Mouse (Mus musculus) adrenal gland, postnatal 25 days (tissue): ENCODE data around the gene Dock8. TPM values are rescaled to one million over a fixed set of nuclear protein-coding genes. Genes with fewer than 3 reads are reported as not detected.

Source experiments
- DNase-seq: peaks from one replicate; pipeline ENCODE4 v3.0.0; 2021; ENCODE audit warnings: mixed read lengths
- total RNA-seq: library from RNA; stranded (reverse); gene quantifications from 2 replicates; pipeline ENCODE4 v1.2.3, GENCODE M21; 2021

Gene Dock8
- total RNA-seq, 1 experiment from 2014 or later: 36.2 TPM

DNA sequence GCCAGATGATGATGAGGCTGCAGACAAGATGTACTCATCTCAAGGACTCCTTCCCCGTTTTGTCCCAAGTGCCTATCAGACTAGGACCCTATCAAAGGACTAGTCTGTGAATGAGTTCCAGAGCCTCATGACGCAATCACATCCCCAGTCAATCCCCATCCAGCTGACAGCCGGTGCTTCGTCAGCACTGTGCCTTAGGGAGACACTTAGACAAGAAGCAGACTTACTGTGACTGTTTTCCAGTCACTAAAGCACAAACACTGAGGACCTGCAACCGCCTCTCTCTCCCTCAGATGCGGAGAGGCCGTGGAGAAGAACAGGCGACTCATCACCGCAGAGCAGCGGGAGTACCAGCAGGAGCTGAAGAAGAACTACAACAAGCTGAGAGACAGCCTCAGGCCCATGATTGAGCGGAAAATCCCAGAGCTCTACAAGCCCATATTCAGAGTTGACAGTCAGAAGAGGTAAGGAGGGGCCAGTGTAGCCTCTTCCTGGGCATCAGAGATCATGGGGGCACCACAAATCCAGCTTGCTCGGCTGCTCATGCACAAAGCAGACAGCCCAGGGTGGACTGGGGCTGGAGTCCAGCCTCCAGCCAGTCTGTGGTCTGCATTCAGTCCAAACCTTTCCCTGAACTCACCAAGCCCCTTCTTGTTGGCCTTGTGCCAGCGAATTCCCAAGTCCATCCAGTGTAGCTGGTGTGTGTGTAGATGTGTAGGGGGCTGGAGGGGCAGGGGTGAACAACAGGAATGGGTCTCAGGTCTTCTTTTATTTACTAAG lies 200.9 kb downstream of the Dock8 start:
- DNase-seq: no peak

DNA sequence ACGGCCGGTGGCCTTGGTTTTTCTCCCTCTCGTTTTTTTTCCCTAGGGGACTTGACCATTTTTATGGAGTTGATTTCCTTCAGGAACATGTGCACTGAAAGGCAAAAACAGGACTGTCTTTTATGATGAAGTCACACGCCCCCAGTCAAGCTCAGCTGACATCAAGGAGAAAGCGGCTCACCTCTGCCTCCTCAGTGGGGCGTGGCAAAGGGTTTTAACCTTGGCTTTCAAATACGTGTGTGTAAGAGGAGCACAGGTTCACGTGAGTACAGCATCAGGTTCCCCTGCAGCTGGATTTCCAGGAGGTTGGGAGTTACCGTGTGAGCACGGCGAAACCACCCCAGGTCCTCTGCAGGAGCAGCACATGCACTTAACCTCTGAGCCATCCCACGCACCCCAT lies 203.7 kb downstream of the Dock8 start:
- no peak for DNase-seq

DNA sequence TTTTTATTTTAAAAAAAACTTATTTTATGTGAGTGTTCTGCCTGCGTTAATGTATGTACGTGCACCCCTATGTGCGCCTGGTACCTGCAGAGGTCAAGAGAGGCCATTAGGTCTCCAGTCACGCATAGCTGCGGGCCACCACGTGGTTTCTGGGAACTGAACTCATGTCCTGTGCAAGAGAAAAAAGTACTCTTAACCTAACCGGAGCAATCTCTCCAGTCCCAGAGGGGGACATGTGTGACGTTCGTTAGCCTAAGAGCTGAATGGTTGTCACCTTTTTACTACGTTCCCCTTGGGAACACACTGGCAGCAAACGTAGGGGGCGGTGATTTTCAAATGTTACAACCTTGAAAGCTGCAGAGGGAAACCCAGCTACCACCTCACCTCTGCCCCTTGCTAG lies 207.6 kb downstream of the Dock8 start:
- no peak for DNase-seq

DNA sequence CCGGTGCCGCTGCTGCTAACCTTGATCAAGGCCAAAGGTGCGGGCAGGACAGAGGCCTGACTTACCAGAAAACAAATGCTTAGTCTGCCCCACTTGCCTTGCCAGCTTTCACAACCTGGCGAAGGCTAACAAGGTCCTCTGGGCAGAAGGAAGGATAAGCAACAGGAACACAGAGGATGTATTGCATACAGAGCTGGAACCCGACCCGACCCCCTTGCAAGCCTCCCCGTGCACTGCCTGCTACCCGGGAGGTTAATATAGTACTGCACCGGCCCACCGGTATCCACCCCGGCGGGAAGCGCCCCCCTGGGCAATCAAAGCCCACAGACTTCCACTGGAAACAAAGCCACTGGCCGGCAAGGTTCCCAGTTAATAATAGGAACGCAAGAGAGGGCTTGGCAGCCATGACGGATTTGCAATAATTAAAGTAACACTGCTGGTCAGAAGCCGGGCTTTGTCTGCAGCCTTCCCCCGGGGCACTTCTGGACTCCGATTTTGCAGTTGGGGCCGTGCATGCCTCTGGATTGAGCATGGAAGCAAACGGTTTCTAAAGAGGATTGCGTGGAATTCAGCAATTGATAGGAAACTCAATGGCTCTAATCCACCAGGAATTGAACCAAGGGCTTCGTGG lies 208.5 kb downstream of the Dock8 start:
- DNase-seq: no peak

DNA sequence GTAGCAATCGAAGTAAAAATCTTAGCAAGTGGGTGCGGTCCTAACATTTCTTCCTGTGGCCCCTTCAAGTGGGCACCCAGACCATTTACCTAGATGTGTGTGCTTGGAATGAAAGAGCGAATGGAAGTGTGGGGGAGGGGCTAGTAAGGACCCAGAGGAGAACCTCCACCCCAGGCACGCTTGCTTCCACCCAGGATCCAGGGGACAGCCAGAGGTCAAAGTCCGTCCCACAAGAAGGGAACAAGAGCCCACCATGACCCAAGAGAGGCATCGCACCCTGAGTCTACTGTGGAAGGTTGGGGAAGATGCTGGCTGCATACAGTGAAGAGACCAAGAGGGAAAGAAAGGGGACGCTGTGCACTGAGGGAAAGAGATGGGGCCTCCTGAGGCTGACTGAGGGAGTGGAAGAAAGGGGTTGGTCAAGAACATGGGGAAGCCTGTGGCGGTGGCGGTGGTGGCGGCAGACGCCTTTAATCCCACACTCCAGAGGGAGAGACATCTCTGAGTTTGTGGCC lies 209.3 kb downstream of the Dock8 start:
- no peak for DNase-seq

DNA sequence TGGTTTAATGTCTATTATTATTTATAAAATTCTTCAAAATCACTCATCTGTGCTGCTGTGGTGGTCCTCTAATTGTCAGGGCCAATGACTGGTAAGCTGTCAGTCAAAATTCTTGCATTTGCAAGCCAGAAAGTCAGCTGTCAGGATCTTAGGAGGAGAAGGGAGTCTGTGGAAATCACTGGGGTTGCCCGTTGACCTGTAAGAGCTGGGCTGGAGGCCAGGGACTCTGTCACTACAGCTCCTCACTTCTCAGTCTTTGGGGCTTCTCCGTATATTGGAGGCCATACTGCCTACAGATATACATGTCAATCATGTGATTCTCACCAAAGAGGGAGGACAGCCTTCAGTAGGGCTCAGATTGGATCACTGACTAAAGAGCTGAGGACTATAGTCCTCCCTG lies 221.3 kb downstream of the Dock8 start:
- no peak for DNase-seq

DNA sequence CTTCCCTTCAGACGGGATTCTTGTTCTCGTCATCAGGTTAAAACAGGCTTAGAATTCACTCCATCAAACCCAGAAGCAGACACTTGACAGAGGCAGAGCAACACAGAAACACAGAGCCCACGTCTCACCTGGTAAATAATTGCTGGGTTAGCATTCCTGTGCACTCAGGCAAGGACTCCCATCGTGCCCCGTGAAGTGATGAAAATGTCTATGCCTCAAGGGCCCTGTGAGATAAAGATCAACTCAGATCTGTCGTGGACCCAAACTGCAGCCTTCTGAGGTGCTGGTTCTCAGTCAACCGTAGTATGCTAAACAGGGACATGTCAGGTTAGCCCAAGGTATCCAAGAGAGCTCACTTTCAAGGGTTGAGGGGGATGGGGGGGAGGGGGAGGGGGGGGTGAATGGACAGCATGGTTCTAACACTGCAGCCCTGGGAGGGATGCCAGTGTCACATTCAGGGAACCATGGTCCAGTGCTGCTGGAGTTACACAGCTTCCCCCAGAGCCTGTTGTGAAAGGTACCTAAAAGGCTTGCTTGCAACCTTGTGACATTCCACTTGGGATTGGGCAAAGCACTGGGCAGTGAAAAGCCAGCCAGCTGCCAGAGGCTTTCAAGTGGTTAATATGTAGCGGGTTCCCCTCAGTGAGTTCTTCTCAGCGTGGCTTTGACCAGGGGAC lies 222.8 kb downstream of the Dock8 start:
- no peak for DNase-seq

DNA sequence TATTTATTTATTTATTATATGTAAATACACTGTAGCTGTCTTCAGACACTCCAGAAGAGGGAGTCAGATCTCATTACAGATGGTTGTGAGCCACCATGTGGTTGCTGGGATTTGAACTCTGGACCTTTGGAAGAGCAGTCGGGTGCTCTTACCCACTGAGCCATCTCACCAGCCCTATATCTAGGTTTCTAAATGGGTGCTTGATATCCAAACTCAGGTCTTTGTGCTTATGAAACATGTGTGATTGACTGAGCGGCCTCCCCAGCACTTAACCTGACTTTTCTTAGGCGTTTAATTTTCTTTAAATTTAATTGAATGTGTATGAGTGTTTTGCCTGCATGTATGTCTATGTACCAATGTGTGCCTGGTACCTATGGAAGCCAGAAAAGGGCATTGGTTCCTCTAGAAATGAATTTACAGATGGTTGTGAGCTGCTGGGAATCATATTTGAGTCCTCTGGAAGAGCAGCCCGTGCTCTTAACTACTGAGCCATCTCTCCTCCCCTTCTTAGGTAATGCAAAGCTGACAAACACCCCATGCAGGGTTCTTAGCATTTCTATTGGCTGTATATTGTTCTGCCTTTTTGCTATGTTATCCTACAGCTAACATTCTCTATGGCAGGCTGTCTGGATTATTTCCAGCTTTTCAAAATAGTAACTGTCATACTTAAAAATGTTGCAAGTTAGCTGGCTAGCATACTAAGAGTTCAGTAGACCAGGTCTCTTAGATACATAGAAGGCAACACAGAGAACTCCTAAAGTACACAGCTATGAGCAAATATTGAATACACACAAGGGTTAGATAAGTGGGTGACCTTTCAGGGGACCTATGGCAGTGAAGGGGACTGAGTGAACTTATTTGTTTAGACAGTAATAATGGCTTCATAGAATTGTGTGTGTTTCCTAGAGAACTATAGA lies 231.0 kb downstream of the Dock8 start:
- no peak for DNase-seq

DNA sequence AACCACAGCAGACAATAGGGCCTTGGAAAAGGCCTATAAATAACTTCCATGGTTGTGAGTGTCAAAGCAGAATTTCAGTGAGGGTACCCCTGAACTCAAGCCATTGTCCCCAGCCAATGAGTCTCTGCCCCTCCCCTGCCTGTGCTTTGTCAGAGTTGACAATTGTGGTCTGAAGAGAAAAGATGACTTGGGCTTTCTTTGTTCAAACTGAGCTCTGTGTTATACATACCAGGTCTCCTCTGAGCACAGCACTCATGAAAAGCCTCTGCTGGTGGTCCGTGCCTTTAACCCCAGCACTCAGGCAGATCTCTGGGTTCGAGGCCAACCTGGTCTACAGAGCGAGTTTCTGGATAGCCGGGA lies 231.6 kb downstream of the Dock8 start:
- no peak for DNase-seq

DNA sequence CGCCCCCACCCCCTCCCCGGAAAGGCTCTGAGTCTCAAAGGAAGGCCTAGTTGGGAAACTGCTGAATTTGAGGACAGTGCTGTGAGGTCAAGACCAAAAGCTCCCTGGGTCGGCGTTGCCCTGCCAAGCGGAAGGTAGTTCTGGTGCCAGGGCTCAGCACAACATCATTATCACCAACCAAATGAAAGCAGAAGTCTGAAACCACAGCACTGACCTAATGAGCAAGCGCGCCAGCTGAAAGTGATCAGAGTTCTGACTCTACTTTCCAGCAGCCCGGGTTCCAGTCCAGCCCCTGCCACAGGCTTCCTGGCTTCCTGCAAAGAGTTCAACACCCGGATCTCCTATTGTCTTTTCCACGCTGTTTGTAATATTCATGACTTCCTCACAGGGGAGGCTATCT lies 232.7 kb downstream of the Dock8 start:
- no peak for DNase-seq

DNA sequence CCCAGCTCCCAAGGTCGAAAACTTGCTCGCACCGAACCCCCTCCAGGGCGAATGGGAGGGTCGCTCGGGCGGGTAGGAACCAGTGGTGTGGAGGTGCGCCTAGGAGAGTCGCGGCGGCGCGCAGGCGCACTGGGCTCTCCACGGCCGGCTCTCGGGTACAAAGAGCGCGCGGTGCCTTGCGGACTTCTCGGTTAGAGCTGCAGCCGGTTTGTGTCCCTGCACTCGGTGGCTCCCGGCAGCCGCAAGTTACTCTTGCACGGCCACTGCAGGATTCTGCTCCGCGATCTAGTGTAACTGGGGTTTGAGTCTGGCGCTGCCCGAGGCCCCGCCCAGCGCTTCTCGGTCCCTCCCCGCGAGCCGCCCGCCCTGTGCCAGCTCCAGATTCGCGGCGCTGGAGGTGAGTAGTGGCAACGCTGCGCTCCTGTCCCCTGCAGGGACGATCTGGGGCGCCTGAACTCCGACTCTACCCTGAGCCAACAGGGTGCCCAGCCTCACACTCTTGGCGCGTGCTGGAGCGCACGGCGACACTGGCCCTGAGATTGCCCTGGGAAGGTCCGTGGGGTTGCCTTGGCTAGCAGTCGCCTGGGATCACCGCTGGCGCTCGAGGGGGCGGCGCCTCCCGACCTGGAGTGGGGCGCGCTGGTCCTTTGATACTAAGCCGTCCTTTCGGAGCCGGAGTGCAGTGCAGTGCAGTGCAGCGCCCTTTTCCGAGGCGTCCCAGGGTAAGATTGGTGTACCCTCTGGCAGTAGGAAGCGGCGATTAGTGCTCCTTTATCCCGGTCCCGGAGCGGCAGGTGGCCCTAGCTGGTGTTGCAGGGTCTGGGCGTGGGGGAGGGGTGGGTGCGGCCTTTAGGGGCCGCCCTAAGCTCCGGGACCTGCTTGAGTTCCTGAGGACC lies 237.5 kb downstream of the Dock8 start, which contains the start of gene Kank1:
Kank1 (plus strand) TSS at position 380 of the 896 bp plus-strand sequence.
- DNase-seq: peak; percentile 74

DNA sequence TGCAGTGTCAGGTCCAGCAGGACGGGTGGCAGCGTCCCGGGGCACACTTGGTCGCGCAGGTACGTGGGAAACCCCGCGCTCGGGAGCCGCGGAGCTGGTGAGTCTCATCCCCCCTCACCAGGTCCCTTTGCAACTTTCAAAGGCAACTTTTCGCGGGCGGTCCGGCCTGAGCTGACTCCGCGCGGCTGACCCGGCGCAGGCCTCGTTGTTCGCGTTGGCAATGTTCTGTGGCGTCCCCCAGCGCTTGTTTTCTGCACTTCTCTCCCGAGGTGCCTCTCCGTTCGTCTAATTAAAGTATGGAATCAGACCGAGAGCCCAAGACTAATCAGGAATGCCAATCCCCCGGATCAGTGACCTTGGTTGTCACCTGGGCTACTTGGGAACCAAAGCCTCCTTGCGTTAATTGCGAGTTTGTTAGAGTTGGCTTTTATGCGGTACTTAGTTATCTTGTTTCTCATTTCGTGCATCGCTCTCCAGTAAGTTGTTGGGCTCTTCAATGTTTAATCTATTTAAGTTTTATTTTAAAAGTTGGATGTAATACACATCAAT lies 238.2 kb downstream of the Dock8 start:
- peak; percentile 26 for DNase-seq

DNA sequence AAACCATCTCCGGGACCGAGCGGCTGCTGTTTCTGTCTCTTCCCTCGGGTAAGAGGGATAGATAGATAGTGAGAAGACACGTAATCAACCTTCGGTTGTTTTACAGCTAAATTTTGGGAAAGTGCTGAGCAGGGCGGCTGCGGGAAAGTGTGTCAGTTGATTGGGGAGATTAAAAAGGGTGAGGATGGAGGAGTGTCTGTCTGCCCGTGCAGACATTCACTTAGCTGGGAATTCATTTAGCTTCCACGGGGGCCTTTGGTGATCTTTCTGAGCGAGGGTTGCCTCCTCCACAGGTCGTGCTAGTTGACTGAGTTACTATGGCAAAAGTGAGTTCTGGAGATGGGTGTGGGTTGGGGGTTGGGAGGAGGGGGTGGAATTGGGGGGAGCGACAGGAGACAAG lies 238.8 kb downstream of the Dock8 start:
- no peak for DNase-seq

DNA sequence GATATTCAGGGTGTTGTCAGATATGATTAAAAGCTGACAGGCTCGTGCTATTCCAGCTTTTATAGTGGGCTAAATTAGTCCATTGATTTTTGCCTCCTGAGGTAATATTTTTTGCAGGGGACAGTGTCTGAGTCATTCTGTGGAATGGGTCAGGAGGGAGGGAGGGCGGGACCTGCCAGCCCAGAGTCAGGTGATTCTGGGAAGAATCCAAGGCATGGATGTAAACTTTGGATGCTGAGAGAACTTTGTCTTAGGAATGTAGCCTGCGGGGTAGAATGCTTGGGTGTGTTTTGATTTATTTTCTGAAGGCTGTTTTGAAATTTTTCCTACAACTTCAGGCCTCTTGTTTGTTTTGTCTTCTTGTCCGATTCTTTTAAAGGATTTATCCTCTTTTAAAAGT lies 244.2 kb downstream of the Dock8 start:
- DNase-seq: no peak

DNA sequence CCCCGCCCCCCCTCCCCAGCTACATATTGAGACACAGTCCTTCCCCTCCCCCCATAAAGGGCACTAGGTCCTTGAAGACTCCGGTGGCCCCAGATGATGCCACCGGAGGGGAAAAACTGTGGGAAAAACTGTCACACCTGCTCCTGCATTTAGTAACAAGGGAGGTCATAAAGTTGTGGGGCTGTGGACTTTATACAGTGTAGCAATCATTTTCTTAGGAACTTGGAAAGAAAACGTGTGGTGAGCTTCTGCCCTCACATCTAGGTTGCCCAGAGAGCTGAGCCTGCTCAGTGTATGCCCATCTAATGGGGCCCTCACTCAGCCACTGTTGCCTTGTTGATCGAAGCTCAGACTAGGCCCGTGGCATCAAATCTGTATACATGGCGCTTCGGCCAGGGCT lies 246.7 kb downstream of the Dock8 start:
- no peak for DNase-seq

DNA sequence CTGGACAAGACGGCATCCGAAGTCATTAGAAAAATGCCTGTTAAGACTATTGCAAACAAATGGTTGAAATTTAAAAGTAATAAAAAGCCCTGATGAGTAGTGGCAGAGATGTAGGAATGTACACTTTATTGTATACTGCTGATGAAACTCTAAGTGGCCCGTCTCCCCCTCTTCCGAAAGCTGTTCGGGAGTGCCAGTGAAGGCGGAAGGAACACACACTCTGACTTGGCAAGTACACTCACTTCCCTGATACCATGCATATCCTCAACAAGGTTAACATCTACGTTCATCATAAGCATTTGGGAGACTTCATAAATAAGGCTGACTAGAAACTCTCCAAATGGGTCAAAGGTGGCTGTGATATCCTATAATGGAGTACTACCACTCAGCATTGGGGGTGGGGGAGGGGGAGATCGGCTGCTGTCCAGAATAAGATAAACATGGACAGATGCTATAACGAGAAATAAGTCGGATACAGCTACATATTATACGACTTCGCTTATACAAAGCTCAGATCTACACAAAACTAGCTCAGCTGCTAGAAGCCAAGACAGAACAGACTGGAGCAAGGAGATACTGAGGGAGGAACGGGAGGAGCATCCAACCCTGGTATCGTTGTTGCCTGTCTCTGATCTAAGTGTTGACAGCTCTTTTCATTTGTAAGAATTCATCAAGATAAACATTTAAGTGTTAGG lies 248.7 kb downstream of the Dock8 start:
- DNase-seq: no peak

DNA sequence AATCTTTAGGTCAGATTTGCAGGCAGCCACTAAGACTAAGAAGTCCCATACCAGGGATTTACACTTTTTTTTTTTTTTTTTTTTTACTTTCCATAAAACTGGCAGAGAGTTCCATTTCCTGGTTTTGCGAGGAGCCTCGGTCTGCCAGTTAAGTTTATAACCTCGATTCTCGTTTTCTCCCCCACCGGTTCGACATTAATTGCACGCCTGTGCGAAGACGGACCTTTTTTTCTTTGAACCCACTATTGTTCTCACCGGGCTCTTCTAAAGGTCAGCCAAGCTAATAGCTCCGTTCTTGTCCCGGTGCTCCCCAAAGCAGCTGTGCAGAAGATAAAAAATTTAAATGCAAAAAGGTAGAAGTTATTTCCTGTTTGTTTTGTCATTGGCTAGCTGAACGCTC lies 249.9 kb downstream of the Dock8 start:
- no peak for DNase-seq

DNA sequence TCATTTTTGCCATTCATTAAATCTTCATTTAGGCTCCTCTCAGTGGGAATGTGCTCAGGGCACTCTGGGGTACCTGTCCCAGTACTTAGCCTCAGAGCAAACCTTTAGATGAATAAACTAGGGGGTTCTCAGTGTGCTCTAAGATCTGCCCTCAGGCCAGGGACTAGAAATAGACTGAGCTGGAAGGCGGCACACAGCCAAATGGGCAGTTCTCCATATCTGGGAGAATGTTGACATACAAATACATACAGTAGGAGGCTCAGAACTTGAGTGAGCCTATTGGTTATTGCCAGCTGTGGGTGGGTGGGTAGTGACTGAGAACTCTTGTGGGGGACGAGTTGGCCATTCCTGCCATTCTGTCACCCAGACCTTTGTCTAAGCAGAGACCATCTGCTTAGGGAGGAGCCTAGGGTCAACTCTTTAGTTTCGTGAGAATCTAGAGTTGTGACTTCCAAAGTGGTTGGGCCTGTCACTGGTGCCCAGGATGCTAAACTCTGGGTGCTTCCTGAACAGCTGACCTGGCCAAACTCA lies 252.3 kb downstream of the Dock8 start:
- DNase-seq: no peak
